Mouse (Mus musculus) urinary bladder, postnatal 10 days (tissue): ENCODE data around the gene B9d2.

Experiments
- DNase-seq: peaks from one replicate; pipeline ENCODE4 v3.0.0; 2022; ENCODE audit warnings: low spot score

The B9d2 gene

GRCm38 (mm10) chr7:25731294-25732055 lies 50.9 kb downstream of the B9d2 start:
- no peak for DNase-seq

- DNase-seq: no peak
Observed at GRCm38 (mm10) chr7:25734991-25735390, 54.4 kb downstream of the B9d2 start.
